Mouse (Mus musculus): ENCODE results near the gene St6gal1. TPM values are rescaled to one million over a fixed set of nuclear protein-coding genes. Genes with fewer than 3 reads are reported as not detected.

Gene St6gal1
- polyA plus RNA-seq, 1 experiment from 2014 or later = 7.7 TPM

DNA sequence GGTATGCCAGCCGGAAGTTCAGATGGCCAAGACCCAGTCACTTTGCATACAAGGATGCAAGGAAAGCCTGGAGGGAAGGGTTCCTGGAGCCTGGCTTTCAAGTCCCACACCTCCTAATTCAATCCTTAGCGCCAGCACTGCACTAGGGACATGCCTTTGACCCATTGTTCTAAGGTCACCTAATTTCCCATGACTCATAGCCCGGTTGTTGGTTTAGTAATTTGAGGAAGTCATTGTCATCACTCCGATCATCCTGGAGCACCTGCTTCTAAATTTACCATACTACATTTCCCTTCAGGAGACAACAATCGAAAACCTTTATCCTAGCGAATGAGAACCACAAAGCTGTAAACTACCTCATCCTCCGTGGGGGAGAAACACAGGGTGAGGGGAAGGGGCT is 10.2 kb upstream of the St6gal1 start:
- Histone ChIP-seq H3K4me3 (ENCODE audit: low read depth, low read length) (no peak overlapping the region), H3K36me3 (ENCODE audit: control insufficient read depth, insufficient read depth, low read length) (no peaks in the 10 kb centered on the region), H3K27ac (replicated peaks) (no peak overlapping the region), H3K9me3 (ENCODE audit: control insufficient read depth, low read length) (no peaks in the 10 kb centered on the region), H3K4me2 (replicated peaks; ENCODE audit: low read depth) (no peak overlapping the region), H3K27me3 (ENCODE audit: control insufficient read depth, insufficient read depth, low read length) (no peaks in the 10 kb centered on the region), H3K4me1 (replicated peaks; ENCODE audit: control insufficient read depth, insufficient read depth) (no peaks in the 10 kb centered on the region), H3K9ac (ENCODE audit: low read length) (no peak overlapping the region)
- ATAC-seq (ENCODE audit: low FRiP score, low TSS enrichment) (no peak), DNase-seq (ENCODE audit: low spot score) (peak; percentile 4)
- TF ChIP-seq CTCF (IDR thresholded peaks at IDR 0.05; ENCODE audit: low read depth) = no peak
- no peak for TF ChIP-seq EP300 (optimal IDR thresholded peaks at IDR 0.05)
- WGBS = 72% methylated on average over 7 of the region's 7 CpGs

DNA sequence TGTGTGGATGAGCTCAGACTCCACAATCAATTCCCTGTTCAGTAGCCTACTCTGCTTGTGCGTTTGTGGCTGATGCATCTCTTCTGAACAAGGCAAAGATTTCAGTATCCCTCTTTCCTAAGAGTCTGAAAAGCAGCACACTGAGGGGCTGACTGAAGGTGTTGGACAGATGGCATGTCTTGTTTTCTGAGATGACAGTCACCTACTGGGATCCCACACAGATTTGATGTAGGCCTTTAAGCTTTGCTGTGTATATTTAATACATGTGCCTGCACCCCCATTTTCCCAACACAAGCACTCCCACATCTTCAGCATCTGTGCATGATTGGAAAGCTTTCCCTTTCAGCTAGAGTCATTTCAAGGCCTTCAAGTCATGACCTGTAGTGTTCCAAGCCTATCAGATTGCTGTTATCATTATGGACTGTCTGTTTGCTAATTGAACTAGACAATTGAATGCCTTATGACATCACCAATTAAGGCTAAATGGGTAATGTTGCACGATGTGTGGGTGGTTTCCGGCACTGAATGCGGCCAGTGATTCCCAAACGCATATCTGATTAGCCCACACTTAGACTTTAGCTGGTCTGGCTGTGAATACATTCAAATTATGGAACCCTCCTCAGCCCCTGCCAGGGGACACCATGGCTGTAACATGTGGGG is 9.2 kb upstream of the St6gal1 start:
- Histone ChIP-seq H3K9me3 (ENCODE audit: control insufficient read depth, low read length) (no peaks in the 10 kb centered on the region), H3K4me1 (replicated peaks; ENCODE audit: control insufficient read depth, insufficient read depth) (no peaks in the 10 kb centered on the region), H3K27me3 (ENCODE audit: control insufficient read depth, insufficient read depth, low read length) (no peaks in the 10 kb centered on the region), H3K27ac (replicated peaks) (no peak overlapping the region), H3K9ac (ENCODE audit: low read length) (no peak overlapping the region), H3K4me3 (ENCODE audit: low read depth, low read length) (no peak overlapping the region), H3K4me2 (replicated peaks; ENCODE audit: low read depth) (no peak overlapping the region), H3K36me3 (ENCODE audit: control insufficient read depth, insufficient read depth, low read length) (no peaks in the 10 kb centered on the region)
- DNase-seq (ENCODE audit: low spot score) = peak; percentile 7
- WGBS = 86% methylated on average over 5 of the region's 5 CpGs
- no peak for ATAC-seq (ENCODE audit: low FRiP score, low TSS enrichment)
- no peak for TF ChIP-seq CTCF (IDR thresholded peaks at IDR 0.05; ENCODE audit: low read depth)
- no peak for TF ChIP-seq EP300 (optimal IDR thresholded peaks at IDR 0.05)

- 77% methylated on average over 9 of the region's 9 CpGs for WGBS
These were observed 8.2 kb upstream of the St6gal1 start for GRCm38 (mm10) chr16:23216366-23216765.

DNA sequence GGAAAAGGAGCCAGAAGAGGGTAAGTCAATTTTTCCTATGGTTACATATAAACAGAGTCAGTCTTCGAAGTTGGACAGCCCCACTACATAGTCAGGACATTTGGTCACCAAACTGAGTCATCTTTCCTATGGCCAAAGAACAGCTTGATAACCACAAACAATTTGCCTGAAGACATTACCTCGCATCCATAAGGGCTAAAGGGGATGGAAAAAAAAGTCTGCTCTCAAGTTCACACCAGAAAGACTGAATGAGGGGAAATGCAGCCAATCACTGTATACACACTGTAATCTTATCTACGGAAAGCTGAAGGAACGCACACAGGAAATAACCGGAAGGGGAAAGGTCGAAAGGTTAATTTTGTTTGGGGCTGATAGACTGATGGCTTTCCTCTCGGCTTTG is 6.2 kb upstream of the St6gal1 start:
- no peaks in the 10 kb centered on the region for H3K27me3 ChIP-seq (ENCODE audit: control insufficient read depth, insufficient read depth, low read length)
- H3K36me3 ChIP-seq (ENCODE audit: control insufficient read depth, insufficient read depth, low read length) = no peaks in the 10 kb centered on the region
- WGBS = 29% methylated on average over 7 of the region's 7 CpGs
- no peak overlapping the region for H3K9ac ChIP-seq (ENCODE audit: low read length)
- H3K4me2 ChIP-seq (replicated peaks; ENCODE audit: low read depth) = no peak overlapping the region
- no peaks in the 10 kb centered on the region for H3K9me3 ChIP-seq (ENCODE audit: control insufficient read depth, low read length)
- no peak for ATAC-seq (ENCODE audit: low FRiP score, low TSS enrichment)
- no peak overlapping the region for H3K4me3 ChIP-seq (ENCODE audit: low read depth, low read length)
- no peaks in the 10 kb centered on the region for H3K4me1 ChIP-seq (replicated peaks; ENCODE audit: control insufficient read depth, insufficient read depth)
- TF ChIP-seq EP300 (optimal IDR thresholded peaks at IDR 0.05) (no peak), CTCF (IDR thresholded peaks at IDR 0.05; ENCODE audit: low read depth) (no peak)
- DNase-seq (ENCODE audit: low spot score) = no peak
- no peak overlapping the region for H3K27ac ChIP-seq (replicated peaks)

More at GRCm38 (mm10) chr16:23216366-23216765, 8.2 kb upstream of the St6gal1 start:
- Histone ChIP-seq H3K4me1 (replicated peaks; ENCODE audit: control insufficient read depth, insufficient read depth) (no peaks in the 10 kb centered on the region), H3K9ac (ENCODE audit: low read length) (no peak overlapping the region), H3K4me3 (ENCODE audit: low read depth, low read length) (no peak overlapping the region), H3K9me3 (ENCODE audit: control insufficient read depth, low read length) (no peaks in the 10 kb centered on the region), H3K4me2 (replicated peaks; ENCODE audit: low read depth) (no peak overlapping the region), H3K27me3 (ENCODE audit: control insufficient read depth, insufficient read depth, low read length) (no peaks in the 10 kb centered on the region), H3K36me3 (ENCODE audit: control insufficient read depth, insufficient read depth, low read length) (no peaks in the 10 kb centered on the region), H3K27ac (replicated peaks) (no peak overlapping the region)
- TF ChIP-seq CTCF (IDR thresholded peaks at IDR 0.05; ENCODE audit: low read depth) = no peak
- no peak for TF ChIP-seq EP300 (optimal IDR thresholded peaks at IDR 0.05)
- peak; percentile 7 for DNase-seq (ENCODE audit: low spot score)
- ATAC-seq (ENCODE audit: low FRiP score, low TSS enrichment) = no peak

GRCm38 (mm10) chr16:23223166-23223870 is 1.2 kb upstream of the St6gal1 start:
- 60% methylated on average over 12 of the region's 12 CpGs for WGBS
- H3K9me3 ChIP-seq (ENCODE audit: control insufficient read depth, low read length) = no peaks in the 10 kb centered on the region
- no peaks in the 10 kb centered on the region for H3K36me3 ChIP-seq (ENCODE audit: control insufficient read depth, insufficient read depth, low read length)
- H3K4me2 ChIP-seq (replicated peaks; ENCODE audit: low read depth) = peak overlapping the region; percentile 98
- TF ChIP-seq EP300 (optimal IDR thresholded peaks at IDR 0.05) (no peak), CTCF (IDR thresholded peaks at IDR 0.05; ENCODE audit: low read depth) (no peak)
- H3K4me3 ChIP-seq (ENCODE audit: low read depth, low read length) = 0 out of 2 replicates have a peak overlapping the region, but pooled peaks have one; percentile 6
- DNase-seq (ENCODE audit: low spot score) (no peak), ATAC-seq (ENCODE audit: low FRiP score, low TSS enrichment) (peak; percentile 51; the same call in 1 of the 2 replicates)
- H3K27ac ChIP-seq (replicated peaks) = peak overlapping the region; percentile 76
- H3K4me1 ChIP-seq (replicated peaks; ENCODE audit: control insufficient read depth, insufficient read depth) = no peaks in the 10 kb centered on the region
- H3K27me3 ChIP-seq (ENCODE audit: control insufficient read depth, insufficient read depth, low read length) = no peaks in the 10 kb centered on the region
- H3K9ac ChIP-seq (ENCODE audit: low read length) = no peak overlapping the region

All from stomach, postnatal 0 days (tissue).